ENCODE assay signal across 10 mouse cellular contexts in the genomic region with DNA sequence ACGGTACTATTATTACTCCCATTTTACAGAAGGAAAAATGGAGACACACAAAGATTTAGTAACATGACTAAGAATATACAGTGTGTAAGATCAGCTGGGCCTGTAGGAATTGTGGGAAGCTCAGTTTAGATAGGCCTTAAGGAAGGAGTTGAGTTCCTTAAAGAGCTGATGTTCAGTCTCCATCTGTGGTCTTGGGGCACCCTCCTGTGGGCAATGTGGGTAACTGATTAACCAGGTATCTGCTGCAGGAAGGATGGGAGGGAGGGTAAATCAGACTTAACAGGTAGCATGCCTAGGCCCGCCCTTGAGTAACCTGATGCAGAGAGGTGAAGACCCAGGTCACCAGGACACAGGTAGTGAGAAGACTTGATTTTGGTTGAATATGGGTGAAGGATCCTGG. TPM values are rescaled to one million over a fixed set of nuclear protein-coding genes. Genes with fewer than 3 reads are reported as not detected.
DNase-seq lines count a peak whose midpoint lies in the region; ATAC-seq and TF ChIP-seq lines count a peak whose summit lies in the region.
"Had no signal": no experiment of that assay in that cellular context is flagged by ENCODE, and none has a peak within 500 bp of the region (broad histone marks: within the 10 kb centered on the region; RNA-seq: fewer than 3 reads in every experiment).

No protein-coding gene starts in this region.

- H3K4me3 ChIP-seq in layer of hippocampus, adult 2 months: no peak overlapping the region
- H3K4me3 ChIP-seq: embryonic facial prominence, embryonic 12.5 days; lung, embryonic 15.5 days had no signal

- TF ChIP-seq CTCF in layer of hippocampus, adult 2 months (conservative IDR thresholded peaks at IDR 0.05): peak; percentile 80

- H3K27ac ChIP-seq in layer of hippocampus, adult 2 months: no peak overlapping the region
- H3K27ac ChIP-seq: embryonic facial prominence, embryonic 12.5 days; lung, embryonic 15.5 days had no signal

- DNase-seq in layer of hippocampus, adult 2 months (ENCODE audit: low spot score in 2 of 2): peak in 1 of 2 experiments; percentile 58
- no peak for DNase-seq in layer of hippocampus, adult 9-10 months (ENCODE audit: low spot score)
- DNase-seq in ES-CJ7 (ENCODE audit: low read depth, low spot score): peak; percentile 63
- DNase-seq in heart, postnatal 14 days: peak; percentile 47 to 56
- peak; percentile 35 for DNase-seq in left cerebral cortex, postnatal 4 days
- DNase-seq in natural killer cell, adult 2 months (ENCODE audit: low spot score in 2 of 2): peak; percentile 19 to 52

- ATAC-seq in cerebellum, adult (ENCODE audit: insufficient number of reproducible peaks, low FRiP score, low TSS enrichment): 0 out of 2 replicates have a peak, but pooled peaks have one; percentile 24
- ATAC-seq in erythroid progenitor cell, adult 5-6 weeks (replicated peaks; ENCODE audit: low FRiP score, poor library complexity, severe bottlenecking): no peak

- intact Hi-C loops in heart, postnatal 14 days (cut with DNase I): loop anchor here (5.0 kb wide), 1 partner anchor 104 kb away; no protein-coding TSS in a partner anchor
- intact Hi-C loops in left cerebral cortex, postnatal 4 days (cut with DNase I): no loop called here

RNA-seq across cellular contexts. Expression of a gene that starts 23.3 kb away (rescaled TPM):
- 10 to 100 TPM; 50.6 to 51.3 TPM for total RNA-seq in layer of hippocampus, adult 2 months (2021)
- 10 to 100 TPM; 39.7 to 50.6 TPM for total RNA-seq in heart, postnatal 14 days (2021)
- total RNA-seq in left cerebral cortex, postnatal 4 days (2021): 10 to 100 TPM; 60.7 to 67.5 TPM
- 0.84 and 1.8 TPM in 2 replicates for total RNA-seq in erythroid progenitor cell, adult 5-6 weeks (2015; ENCODE audit: low replicate concordance)
- 0.53 and 0.64 TPM in 2 replicates for total RNA-seq in erythroid progenitor cell, adult 5-6 weeks (2017; ENCODE audit: low replicate concordance)

Comparison
In these comparisons a context has a peak if more than half of its experiments do, and no peak if none do; other contexts are left out.
1. RNA of a gene that starts 23.3 kb away (total RNA-seq): 60.7 to 67.5 TPM in left cerebral cortex, postnatal 4 days, 50.6 to 51.3 TPM in layer of hippocampus, adult 2 months and 39.7 to 50.6 TPM in heart, postnatal 14 days; 0.53 to 1.8 TPM in erythroid progenitor cell, adult 5-6 weeks; every median in the first group is over 10 times any median in the second.